Mouse (Mus musculus) embryo, embryonic 10 days (tissue): Measurements from ENCODE around the gene Foxs1.

Source experiments
- DNase-seq: peaks from one replicate; pipeline ENCODE4 v3.0.0-alpha.2; 2015; ENCODE audit warnings: low spot score

Foxs1 gene

DNA sequence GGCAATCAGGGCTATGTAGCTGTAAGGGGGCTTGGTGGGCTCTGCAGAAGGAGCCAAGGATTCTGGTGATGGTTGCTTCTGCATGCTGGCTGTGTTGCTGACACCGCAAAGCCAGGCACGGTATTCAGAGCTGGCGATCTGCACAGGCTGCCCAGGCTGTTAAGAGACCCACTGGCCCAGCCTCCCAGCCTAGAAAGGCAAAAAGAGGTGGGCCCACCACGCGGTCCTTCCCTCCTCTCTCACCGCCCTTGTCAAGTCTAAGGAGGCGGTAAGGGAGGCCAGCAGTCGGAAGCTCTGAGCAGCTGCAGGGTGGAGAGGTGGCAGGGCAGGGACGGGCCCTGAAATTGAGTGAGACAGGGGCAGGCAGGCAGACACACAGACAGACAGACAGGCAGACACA is at the start of gene Foxs1:
Gene Foxs1 (minus strand): TSS at position 161 of the 400 bp plus-strand sequence.
- DNase-seq: no peak

- DNase-seq: no peak
Observed at GRCm38 (mm10) chr2:152976991-152977390, 44.0 kb upstream of the Foxs1 start.

DNA sequence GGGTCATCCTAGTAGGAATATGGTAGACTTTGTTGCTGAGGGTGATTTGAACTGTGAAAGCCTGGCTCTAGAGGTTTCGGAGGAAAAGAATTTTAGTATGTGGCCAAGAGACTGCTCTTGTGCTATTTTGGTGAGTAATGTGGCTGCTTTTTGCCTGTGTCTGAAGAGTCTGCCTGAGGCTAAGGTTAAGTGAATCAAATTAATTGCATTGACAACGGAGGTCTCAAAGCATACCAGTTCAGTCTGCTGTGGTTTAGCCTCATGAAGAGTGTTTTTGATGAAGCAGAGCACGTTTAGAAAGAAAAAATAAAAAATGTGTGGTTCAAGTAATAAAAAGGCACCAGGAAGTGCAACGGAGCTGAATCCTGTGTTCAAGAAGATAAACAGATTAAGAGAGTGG is 32.5 kb upstream of the Foxs1 start:
- no peak for DNase-seq

DNA sequence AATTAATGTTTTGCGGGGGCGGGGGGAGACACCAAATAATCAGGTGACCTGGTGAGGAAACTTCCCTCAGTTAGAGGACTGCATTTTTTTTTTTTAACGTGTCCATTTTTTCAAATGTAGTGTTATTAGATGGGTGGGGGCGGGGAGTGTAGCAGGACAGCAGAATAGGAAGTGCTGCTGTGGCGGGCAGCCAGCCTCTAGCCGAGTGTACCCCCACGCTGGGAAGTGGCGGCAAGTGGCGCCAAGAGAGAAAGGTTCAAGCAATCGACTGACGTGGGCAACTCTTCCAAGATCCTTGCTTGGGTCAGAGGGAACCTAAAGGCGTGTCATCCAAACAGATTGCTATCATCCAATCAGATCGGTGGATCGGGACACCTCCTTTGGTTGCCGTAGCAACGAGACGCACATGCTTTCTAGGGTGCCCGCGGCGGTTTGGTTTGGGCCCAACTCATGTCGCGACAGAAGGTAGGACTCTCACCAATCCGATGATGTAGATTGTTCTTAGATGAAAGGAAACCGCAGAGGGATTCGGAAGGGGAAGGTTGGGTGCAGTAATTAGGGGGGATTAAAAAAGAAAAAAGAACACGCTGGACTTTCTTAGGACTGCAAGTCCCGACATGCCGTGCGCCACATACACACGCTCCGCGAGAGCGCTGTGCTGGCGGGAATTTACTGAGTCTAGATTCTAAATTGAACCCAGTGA is 29.2 kb upstream of the Foxs1 start, which contains the start of gene Ttll9:
Gene Ttll9 (plus strand): TSS at position 395 of the 703 bp plus-strand sequence.
- DNase-seq: peak; percentile 96

DNA sequence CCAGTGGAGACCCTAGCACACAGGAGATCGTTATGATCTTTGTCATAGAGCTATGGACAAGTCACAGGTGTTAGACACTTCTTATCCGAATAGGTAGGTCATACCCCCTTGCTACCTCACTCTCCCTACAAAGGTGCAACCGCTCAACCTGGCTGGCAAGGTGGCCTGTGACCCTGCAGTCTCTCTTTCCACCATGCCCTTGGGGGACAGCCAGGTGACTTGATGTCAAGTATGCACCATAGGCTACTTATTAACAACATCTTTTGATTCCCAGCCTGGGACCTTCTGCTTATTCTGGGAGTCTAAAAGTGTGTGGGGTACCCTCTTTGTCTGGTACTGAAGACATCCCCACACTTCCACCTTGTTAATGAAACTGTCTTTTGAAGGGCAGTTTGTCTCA is 25.1 kb upstream of the Foxs1 start:
- DNase-seq: no peak

DNA sequence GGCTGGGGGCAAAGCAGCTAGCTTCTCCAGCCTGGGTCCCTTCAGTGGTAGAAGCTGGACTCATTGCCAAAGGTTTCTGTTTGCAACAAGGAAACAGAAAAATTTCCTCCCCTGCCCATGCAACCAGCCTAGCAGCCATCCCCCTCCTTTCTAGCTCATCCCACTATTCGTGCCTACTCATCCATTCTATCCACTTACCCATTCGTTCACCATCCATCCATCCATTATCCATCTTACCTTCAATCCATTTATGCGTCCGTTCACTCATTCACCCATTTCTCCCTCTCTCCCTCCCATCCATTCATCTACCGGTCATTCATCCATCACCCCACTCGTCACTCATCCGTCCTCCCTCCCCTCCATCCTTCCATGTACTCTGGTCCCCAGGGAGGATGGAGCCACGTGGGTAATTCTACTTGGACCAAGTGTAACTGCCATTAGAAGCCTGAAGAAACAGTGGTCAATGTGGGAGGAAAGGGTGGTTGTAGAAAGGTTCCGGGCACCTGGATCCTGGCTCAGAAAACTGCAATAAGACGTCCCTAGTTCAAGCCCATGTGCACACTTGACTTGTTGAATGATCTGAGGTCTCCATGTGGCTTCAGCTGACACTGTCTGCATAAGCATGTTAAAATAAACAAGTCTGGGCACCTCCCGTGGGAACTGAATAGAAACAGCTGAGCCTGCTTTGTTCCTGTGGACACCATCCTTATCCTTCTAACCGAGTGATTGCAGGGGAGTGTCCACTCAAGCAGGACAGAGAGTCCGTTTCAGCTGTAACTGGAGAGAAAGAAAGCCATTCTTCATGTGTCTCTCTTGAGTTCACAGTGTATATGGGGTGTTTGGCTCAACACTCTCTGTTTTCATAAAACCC is 19.1 kb upstream of the Foxs1 start:
- DNase-seq: peak; percentile 23

DNA sequence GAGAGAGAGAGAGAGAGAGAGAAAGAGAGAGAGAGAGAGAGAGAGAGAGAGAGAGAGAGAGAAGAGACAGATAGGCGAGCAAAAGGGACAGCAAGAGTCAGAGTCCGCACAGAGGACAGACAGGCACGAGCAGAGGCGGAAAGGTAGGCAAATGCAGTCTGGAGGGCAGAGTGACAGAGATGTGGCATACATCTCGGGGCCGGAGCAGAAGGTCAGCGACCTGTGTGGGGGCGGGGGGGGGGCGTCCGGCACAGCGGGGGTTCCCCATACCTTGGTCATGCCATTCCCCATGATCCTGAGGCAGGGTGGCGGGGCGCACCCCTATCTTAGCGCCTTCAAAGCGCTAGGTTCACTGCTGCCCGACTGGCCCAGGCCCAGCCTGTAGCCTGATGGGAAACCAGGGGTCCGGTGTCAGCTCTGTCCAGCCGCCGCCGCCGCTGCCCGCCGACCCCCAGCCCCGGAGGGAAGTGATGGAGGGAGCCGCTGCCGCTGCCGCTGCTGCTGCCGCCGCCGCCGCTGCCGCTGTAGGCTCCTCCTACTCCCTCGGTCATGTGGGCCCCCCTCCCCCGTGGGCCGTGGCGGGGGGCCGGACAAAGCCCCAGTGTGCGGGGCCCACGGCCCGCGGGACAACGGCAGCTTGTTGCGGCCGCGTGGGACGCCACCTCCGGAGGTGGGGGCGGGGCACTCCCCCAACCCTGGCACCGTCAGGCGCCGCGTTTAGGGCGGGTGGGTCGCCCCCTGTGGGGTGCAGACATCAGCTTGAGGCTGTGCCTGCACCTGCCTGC is 18.2 kb upstream of the Foxs1 start, which contains the start of gene Dusp15:
Gene Dusp15 (minus strand): TSS at position 634 of the 785 bp plus-strand sequence.
- peak; percentile 47 for DNase-seq

GRCm38 (mm10) chr2:152950358-152951064 is 17.5 kb upstream of the Foxs1 start:
- no peak for DNase-seq

- DNase-seq: no peak
Observed at GRCm38 (mm10) chr2:152948438-152949020, 15.5 kb upstream of the Foxs1 start.

DNA sequence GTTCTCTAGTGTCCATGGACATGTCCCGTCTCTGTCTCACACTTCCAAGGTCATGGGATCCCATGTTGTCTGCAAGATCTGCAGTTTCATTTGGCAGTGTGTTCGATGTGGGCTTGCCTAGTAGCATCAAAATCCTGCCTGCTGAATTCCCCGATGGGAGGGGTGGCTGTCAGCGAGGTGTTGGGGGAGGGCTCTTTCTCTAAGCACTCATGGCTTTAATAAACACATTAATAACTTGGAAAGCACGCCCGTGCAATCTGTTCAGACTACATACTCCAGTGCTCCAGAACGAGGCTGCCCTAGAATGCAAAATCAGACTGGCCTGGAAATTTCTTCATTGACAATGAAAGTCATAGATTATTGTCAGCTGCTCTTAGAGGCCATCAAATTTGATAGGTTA is 14.1 kb upstream of the Foxs1 start:
- DNase-seq: no peak

GRCm38 (mm10) chr2:152944013-152944412 is 11.0 kb upstream of the Foxs1 start:
- no peak for DNase-seq

DNA sequence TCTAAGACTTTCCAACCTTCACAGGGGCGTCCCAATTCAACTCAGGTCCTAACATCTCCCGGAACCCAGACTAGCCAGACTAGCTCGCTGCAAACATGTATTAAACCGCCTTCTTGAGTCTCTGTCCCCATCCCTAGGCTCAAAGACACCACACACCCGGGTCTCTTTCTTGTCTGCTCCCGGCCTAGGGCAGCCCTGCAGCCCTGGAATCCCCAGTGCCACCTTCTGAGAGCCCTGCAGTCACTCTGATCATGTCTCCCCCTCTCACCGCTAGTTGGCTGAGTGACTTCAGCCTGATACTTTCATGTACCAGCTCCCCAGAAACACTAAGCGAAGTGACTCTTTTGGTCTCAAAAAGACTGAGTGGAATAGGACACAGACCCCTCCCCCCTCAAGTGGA is 10.6 kb upstream of the Foxs1 start:
- DNase-seq: peak; percentile 28

DNA sequence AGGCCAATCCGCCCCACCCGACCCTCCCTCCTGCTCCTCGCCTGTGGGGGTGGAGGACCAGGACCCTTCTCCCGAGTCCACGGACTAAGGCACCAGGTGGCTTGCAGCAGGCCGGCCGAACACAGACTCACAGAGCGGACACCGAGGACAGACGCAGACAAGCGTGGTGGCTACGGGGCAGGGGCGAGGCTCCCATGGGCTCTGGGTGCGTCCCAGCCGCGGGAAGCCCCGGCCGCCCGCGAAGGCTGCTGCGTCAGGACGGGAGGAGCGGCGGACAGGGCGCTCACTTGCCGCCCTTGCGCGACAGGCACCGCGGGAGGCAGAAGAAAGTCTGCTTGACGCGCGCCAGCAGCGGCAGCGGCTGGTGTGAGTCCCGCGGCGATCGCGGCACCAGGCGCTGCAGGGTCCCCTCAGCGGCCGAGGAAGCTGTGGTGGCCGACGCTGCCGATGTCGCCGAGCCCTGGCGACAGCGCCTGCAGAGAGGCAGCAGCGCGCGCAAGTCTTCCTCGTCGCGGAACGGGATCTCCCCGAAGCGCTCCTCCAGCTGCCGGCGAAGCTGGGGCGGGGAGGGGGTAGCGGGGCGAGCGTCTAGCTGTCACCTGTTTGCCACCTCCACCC is 10.0 kb upstream of the Foxs1 start:
- DNase-seq: peak; percentile 32

- no peak for DNase-seq
Observed at GRCm38 (mm10) chr2:152941776-152942175, 8.8 kb upstream of the Foxs1 start.

DNA sequence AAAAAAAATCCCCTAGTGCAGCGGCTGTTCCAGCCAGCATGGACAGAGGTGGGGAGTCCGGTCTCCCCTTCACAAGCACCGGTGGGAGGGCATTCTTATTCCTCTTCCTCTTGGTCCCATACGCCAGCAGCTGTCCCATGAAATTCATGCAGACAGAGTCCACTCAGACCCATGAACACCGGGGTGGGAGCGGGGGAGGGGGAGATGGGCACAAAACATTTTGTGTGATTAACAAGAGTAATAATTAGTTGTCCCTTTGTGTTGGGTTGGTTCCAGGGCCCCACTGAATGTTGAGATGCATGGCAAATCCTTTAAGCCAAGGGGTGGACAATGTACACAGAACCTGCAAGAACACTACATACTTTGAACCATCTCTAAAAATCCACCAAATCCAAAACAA is 8.1 kb upstream of the Foxs1 start:
- no peak for DNase-seq

- peak; percentile 83 for DNase-seq
Observed at GRCm38 (mm10) chr2:152939846-152940245, 6.8 kb upstream of the Foxs1 start.

DNA sequence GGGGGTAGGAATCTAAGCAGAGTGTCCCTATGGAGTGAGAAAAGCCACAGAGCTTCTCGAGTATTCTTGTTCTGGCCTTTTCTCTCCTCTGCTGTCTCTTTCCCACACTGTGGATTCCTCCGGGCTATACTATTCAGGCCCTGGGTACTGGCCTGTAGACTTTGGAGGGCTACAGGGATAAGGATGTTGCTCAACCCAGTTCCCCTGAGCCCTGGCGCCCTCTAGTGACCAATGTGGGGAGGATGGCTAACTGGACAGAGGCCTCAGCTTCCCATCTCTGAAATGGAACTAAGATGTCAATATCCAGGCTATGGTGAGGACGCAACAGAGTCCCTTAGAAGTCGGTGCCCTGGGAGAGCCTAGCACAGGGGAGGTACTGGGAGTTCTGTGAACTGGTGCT is 606 bp upstream of the Foxs1 start:
- peak; percentile 83 for DNase-seq

DNA sequence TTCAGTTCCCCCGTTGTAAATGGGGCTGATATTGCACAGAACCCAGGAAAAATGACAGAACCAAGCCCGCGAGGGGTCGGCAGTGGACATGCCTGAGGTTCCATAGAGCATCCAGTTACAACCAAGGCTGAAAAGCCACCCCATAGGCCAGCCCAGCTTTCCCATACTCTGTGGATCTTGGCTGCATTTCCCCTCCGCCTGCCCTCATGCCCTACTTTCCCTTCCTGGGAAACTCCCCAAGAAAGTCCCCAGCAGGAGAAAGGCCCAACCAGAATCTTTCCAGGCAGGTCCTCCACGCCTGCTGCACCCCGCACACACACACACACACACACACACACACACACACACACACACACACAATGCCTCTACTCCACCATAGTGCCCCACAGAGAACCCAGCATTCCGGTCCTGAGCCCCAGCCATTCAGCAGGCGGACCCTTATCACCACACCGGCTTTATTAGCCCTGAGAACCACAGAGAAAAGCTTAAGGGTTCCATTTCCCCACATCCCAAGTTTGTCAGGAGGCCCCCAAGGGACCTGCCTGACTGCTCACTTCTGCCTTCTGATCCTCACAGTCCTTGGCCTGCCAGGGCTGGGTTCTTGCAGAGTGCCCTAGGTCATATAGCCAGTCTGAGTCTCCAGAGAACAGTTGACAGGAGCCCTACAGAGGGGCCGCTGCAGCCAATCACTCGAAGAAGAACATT is 1.4 kb downstream of the Foxs1 start:
- DNase-seq: no peak

DNA sequence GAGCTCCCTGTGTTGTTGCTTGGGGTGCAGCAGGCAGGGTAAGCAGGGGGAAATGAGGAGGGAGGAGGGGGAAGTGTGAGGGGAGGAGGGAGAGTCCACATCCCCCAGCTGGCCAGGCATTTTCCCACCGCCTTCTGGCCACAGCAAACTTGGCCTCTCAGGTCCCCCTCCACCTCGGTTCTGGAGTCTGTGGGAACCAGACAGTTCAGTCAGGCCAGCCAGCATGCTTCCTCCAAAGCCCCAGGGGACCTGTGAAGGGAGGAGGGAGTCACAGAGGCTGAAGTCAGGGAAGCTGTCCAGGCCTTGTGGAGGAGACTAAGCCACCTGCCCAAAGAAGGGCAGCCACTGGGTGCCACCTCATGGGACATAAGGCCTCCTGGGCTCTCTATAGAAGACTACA is 2.7 kb downstream of the Foxs1 start:
- no peak for DNase-seq

DNA sequence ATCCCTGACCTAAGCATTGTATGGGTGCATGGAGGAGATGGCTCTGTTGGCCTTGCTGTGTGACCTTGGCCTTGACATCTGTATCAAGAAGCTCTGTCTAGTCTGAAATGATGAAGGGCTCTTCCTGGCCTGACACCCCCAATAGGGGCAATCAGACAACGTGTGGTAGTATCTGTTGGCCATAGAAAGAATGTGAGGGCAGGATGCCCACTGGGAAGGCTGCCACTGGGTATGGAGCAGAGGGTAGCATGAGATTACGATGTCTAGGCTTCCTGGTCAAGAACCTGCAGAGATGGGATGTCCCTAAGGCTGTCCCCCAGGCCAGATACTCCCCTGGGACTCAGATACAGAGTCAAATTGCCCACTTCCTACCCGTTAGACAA is 4.0 kb downstream of the Foxs1 start:
- no peak for DNase-seq
